Mouse (Mus musculus) ovary, postnatal 10 days (tissue): ENCODE data around the gene Notch1.
A peak's percentile ranks its signal among the peaks of the same experiment; 100 is the strongest.

ENCODE experiments used
- DNase-seq: peaks from one replicate; pipeline ENCODE4 v3.0.0; 2022; ENCODE audit warnings: low spot score

Gene Notch1

DNA sequence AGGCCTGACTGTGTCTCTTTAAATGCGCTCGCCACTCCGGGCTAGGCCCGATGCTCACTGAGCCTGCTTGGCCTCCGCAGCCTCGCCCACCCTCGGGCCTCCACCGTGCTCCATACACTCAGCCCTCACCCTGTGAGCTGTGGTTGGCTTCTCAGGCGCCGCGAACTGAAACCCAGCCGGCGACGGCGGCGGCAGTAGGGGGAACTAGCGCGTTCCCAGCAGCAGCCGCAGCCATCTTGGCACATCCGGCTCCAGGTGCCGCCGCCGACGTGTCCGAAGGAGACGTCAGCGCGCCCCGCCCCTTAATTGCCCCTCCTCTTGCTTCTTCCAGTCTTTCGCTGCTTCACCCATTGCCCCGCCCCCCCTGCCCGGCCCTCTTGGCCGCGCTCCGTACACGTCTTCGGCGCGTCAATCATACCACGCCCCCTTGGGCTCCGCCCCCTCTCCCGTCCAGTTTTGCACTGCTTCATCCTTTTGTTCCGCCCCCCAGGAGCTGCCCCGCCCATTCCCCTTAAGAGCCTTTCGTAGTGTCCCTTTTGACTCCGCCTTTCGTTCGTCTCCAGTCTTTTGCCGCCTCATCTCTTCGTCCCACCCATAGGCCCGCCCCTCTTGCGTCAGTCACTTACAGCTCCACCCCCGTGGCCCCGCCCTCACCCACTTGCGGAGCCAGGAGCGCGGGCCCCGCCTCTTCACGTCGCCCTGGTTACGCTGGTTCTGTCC lies 71.4 kb downstream of the Notch1 start, which contains the start of gene Sec16a:
TSS of gene Sec16a (minus strand) at position 271 of the 720 bp plus-strand sequence.
- DNase-seq = peak; percentile 84

DNA sequence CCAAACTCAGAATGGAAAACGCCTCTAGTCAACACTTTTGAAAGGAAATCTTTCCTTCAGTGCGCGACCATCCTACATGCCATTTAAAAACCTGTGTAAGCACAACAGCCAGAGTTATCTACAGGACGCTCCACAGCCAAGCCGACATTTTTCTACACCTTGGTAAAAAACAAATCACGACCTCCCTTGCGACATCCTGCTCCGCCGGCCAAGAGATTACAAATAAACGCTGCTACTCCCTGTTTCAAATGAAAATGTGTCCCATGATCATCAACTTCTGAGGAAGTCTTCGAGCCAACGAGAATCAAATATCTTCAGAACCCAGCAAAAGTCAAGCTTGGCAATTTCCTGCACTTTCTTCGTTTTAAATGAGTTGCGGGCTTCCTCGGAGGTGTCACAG lies 72.1 kb downstream of the Notch1 start:
- no peak for DNase-seq

DNA sequence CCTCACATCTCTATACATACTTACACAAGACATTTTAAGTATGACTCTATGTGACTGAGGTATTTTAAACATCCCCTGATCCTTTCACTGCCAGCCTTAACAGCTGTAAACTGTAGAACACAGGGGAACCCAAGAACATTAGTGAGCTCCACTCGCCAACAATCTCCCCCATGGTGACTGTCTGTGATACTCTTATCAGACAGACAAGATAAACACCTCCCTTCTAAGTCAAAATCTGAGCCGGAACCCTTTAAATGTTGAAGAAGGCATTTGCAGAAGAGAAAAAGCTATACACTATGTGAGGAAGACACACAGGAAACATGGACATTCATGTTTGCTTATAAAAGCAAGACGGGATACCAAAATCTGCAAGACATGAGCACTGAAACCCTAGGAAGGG lies 72.6 kb downstream of the Notch1 start:
- DNase-seq = no peak

DNA sequence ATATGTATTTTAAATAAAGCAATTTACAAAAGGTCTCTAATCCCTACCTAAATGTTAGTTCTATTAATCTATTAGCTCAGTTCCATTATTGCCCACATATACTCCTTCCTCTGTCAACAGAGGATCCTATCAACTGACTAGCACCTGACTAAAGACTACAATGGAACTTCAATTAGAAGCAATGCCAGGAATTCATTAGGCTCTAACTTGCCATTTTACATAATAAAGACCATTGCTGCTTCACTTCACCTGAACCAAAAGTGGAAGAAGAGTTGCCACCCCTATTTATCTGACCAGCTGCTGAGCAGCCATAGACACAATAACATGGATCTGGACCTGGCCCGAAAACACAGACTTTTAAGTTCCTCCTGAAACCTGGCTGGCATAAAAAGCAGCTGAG lies 73.6 kb downstream of the Notch1 start:
- DNase-seq = no peak

DNA sequence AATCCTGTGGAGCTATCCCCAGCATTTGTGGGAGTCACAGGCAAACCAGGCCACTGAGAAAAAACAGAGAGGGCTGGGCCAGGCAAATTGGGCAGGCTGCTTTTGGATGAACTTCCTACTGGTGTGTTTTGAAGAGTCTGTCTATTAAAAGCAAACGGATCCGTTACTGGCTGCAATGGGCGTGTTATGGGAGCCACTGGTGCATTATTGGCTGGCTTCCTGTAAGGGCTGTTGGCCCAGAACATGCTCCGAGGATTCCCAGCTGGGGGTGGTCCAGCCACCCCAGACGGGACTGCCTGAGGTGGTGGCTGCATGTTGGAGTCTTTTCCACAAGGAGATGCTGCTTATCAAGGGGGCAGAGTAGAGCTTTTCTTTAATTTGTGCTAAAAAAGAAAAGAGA lies 74.8 kb downstream of the Notch1 start:
- no peak for DNase-seq

DNA sequence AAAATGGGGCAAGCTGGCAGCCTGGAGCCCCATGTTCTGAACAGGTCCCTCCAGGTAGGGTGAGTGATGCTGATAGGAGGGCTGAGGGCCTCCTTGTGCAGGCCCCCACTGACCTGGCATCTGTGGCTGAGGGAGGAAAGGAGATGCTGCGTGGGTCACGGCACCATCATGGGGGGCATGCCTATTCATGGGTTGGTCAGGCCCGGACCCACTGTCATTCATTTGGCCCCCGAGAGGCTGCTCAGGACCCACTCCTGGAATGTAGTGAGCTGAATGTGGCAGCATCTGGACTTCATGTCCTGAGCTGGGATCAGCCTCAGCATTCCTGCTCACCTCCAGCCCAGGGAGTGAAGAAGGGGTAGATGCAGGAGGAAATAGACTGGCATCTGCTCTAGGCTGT lies 75.2 kb downstream of the Notch1 start:
- no peak for DNase-seq

DNA sequence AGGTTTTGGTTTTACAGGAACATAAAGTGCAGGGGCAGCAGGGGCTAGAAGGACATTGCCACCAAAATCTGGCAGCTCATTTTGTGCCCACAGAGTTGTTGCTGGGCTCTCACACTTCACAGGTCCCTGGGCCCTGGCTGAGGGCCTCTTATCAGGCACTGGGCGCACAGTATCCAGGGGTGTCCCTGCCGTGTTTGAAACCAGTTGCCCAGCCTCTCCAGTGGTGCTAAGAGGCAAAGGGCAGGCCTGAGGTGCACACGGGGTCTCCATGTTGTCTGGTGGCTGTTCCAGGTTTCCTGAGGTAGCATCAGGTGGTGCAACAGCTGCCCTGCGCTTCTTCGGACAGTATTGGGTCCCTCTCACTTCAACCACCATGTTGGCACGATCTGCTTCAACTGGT lies 76.8 kb downstream of the Notch1 start:
- no peak for DNase-seq

DNA sequence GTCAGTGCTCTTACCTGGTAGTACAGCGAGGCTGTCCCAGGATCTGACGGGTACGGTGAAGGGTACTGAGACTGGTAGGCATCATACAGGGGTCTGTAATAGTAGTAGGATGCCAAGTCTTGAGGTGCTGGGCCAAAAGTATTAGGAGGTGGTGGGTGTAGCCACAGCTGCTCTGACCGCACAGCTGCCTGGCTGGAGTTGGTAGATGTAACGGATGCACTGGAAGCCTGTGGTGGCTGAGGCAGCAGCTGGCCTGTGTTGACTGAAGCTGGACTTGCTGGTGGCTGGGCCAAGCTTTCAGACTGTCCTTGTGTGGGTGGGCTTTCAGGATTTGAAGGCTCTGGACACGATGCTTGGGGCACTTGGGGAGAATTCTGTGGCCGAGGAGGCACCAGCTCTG lies 78.1 kb downstream of the Notch1 start:
- DNase-seq = no peak

DNA sequence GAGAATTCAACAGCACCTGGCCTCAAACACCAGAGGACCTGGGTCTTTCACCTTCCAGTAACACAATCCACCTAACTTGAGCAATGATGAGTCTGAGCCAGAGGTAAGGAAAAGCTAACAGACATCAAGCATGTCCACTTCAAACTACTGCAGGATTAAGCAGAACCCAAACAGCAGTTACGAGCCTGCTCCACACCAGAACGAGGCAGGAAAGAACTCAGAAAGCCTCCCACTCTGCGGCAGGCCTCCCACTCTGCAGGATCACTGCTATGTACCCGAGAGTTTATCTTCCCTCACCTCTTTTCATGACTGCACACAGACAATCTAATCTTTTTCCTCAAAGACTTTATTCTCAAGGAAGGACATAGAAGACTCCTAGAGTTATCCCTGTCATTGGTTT lies 79.2 kb downstream of the Notch1 start:
- DNase-seq = no peak

DNA sequence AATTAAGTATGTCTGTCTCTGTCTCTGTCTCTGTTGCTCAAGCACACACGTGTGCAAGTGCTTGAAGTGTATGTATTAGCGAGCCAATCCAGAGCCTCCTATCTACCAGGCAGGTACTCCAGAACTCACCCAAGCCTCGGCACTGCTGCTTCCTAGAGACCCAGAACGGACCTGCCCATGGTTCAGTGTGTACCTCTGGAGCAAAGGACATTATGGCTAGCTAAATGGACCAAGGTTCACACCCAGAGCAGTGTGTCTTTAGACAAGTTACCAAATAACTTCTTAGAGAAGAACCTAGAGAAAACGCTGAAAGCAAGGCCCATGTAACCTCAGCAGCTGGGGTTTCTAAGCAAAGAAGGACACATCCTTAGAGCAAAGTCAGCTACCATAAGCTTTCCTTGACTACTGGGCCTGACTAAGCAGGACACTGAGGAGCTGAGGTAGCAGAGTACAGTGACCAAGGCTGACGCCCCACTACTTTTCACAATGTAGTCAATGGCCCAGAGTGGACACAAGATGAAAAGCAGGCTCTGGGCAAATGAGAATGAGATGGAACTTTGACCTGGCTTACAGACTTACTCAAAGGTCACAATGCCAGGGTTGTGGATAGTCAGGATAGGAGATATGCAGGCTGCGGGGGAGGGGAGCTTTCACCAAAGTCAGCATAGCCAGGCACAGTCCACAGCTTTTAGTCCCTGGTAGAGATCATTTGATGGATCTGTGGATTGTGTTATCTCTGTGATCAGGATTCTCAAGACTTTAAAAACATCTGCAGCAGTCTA lies 81.5 kb downstream of the Notch1 start:
- no peak for DNase-seq

DNA sequence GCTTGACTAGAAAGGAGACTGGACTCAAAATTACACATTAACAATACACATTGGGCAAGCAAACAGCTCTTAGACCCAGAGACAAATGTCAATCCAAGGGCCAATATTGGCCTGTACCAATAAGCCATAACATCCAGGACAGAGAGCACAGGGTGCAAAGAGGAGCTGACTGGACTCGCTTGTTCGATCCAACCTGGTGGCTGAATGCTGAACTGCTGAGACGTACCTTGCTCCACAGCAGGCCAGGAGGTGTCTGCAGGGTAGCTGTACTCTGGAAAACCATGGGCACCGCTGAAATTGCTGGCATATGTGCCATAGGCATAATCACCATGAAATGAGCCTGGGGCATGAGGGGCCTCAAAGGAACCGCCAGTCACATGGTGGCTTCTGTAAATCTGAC lies 86.6 kb downstream of the Notch1 start:
- no peak for DNase-seq

DNA sequence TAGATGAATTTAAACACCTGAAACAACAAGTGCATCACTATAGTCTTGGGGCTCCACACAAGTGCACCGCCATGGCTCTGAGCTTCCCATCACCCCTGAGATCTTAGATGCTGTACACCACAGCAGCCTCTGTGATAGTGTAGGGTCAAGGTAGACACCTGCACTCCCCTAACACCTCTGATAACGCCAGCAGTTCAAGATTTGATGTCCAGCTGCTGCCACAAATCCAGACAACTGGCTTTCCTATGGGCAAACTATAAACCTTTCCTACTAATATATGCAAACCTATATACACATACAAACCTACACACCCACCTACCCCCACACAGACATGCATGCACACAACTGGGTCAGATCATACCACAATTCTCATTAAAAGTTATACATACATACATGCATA lies 91.9 kb downstream of the Notch1 start:
- DNase-seq = no peak

DNA sequence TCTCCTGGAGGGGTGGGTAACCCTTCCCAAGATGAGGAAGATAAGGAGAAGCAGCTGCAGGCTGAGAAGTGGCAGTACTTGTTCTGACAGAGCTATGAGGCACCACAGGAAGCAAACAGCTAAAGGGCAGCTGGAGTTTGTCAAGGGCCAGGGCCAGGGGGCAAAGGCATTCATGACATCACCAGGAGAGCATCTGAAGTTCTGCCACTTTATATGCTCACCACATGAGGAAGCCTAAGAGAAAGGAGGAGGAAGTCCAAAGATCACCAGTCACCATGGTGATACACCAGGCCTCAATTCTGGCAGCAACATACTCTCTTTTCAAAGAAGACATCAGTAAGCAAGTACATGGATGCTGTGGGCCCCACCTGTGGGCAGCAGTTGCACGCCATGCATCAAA lies 93.4 kb downstream of the Notch1 start:
- DNase-seq = no peak

DNA sequence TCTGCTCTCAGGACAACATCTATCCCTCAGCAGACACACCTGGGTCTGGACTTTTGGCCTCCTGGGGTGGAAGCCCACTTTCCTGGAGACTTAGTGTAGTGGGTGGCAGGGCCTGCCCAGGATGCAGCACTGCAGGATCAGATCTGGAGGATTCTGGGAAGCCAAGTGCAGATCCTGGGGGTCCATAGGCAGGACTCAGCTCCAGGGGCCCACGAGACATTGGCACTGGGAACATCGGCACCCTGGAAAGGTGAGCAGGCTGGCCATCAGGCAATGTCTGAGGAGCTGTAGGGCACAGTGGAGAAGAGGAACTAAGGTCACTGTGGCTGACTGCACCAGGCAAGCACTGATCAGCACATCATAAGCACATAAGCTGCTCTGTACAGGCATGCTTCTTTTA lies 94.5 kb downstream of the Notch1 start:
- no peak for DNase-seq

DNA sequence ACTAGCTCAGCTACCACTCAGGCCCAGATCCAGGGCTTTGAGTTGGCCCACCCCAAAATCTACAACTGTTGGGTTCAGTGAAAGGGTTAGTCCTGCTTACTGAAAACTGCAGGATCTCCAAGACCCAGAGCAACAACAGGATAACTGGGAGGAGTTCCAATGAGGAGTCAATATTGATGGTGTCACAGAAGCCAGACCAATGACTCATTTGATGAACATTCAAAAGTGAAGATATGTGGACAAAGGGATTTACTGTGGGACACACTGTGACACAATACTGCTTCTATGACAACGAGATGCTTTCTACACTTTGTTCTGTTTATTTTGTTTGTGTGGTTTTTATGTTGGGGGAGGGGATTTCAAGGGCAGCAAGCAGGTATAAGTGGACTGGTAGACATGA lies 98.3 kb downstream of the Notch1 start:
- DNase-seq = no peak

DNA sequence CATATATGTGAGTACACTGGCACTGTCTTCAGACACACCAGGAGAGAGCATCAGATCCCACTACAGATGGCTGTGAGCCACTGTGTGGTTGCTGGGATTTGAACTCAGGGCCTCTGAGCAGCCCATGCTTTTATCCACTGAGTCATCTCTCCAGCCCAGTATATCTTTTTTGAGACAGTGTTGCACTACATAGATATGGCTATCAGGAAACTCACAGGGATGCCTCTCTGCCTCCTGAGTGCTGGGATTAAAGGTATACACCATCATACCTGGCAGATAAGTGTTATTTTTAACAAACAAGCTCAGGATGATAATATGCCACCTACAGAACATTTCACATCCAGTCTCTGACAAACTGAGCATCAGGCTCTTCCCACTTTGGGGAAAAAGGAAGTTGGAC lies 99.4 kb downstream of the Notch1 start:
- DNase-seq = no peak

DNA sequence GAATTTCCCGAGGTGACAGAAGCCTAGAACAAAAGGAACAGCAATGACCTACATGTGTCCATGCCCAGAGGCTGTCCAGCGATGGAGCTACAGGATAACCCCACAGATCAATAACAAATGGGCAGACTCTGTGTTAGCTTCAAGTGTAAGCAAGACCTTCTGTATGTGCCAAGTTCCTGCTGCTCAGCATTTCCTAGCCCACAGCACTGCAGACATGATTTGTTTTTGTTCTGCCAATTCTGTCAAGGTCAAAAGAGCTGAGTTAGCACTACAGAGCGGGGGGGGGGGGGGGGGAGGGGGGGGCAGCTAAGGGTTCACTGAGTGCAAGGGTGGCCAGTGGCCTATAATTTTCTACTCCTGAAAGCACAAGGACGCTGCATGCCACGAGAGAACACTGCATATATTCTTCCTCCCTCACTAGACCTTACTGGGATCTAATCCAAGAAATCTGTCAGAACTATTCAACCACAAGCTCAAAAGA lies 105.5 kb downstream of the Notch1 start:
- DNase-seq = no peak

DNA sequence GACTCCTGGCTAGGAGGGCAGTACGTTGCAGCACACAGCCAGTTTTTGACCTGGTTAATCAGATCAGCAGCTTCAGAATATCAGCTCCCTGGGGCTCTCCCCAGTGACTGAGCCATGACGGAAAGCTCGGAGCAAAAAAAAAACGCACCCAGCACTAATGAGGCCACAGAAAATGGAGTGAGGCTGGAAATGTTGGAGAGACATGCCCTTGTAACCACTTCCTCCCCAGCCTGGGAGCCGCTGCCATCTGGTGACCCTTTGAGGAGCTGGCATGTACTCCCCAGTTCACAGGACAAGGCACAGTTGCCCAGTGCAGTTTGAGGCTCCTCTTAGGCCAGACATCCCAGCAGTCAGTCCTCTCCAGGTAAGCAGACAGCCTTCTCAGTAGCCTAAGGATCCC lies 106.4 kb downstream of the Notch1 start:
- no peak for DNase-seq

DNA sequence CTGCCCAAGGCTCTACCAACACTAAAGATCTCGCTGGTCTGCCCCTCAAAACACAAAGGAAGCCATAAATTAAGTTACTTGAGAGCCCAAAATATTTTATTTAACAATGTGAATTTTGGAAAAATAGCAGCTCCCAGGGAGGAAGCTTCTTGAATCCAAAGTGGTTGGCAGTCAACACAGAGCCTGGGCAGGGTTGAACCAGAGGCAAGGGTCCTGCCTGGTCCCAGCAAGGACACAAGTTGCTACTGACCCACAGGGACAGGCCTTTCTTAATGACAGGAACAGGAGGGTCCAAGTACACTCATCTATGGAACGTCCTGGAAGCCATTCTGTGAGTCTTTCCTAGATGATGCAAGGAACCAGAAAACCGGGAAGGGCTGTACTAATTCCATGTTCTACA lies 107.1 kb downstream of the Notch1 start:
- no peak for DNase-seq

DNA sequence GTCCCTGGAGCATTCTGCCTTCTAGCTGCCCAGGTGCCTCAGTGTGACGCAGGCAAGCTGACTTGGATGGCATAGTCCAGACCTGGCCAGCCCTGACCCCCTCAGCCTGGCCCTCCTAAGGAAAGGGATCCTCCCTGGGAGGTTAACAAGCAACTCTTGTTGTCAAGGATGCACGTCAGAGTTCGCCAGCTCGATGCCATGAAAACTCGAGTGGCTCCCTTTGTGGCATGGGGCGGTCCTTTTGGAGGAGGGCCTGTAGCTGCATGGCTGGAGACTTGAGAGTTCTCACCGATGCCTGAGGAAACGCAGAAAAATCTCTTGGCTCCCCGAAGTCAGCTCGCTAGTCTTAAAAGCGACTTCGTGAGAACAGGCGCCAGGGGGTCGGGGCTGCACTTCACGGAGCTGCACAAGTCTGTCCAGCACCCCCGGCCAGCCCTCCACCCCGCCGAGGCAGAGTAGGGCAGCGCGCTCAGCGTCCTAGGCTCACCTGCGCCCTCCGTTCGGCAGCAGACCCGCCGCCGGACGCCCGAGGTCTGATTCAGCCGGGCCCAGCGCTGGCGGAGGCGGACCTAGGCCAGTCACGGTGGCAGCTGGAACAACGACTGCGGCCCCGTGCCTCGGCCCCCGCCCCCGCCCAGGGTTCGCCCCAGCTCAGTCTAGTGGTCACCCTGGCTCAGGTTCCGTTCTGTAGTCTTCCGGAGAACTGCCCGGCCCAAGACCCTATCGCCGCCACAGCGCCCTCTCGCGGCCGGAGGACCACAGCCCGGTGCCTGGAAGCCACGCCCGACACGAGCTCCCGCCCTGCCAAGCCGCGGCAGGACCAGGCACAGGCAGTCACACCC lies 107.7 kb downstream of the Notch1 start, which contains the start of gene Inpp5e:
TSS of gene Inpp5e (minus strand) at position 689 of the 842 bp plus-strand sequence.
- peak; percentile 99 for DNase-seq
